Mouse (Mus musculus): Measurements from ENCODE around the gene Isy1. TPM values are rescaled to one million over a fixed set of nuclear protein-coding genes. Genes with fewer than 3 reads are reported as not detected.

The Isy1 gene
- polyA plus RNA-seq, 1 experiment from 2014 or later: 28.4 TPM

DNA sequence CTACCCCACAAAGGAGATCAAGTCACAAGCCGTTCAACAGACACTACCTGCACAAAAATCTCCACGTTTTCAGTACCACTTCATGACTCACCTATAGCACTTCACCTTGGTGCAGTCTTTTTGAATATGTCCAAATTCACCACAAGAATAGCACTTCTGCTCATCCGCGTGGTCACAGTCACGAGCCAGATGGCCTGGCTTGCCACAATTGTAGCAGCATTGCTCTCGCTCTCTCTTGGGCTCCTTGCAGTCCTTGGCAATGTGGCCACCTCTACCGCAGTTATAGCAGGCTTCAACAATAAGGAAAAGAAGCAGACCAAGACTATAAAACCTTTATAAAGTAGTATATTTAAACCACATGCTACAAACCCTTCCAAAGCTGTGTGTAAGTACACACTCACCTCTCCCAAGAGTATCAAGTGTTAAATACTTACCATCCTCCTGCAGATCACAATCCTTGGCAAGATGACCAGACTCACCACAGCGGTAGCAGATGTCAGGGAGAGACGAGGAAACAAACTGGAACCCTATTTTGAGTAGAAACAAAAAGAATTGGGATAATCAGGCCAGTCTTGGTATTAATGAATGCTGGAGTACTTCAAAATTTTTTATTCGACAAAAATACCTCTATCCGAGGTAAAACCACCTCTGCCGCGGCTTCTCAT lies 6.6 kb upstream of the Isy1 start:
- no peak overlapping the region for H3K4me2 ChIP-seq
- ATAC-seq (ENCODE audit: low FRiP score, low read depth): no peak
- 93% methylated on average over 13 of the region's 13 CpGs for WGBS

DNA sequence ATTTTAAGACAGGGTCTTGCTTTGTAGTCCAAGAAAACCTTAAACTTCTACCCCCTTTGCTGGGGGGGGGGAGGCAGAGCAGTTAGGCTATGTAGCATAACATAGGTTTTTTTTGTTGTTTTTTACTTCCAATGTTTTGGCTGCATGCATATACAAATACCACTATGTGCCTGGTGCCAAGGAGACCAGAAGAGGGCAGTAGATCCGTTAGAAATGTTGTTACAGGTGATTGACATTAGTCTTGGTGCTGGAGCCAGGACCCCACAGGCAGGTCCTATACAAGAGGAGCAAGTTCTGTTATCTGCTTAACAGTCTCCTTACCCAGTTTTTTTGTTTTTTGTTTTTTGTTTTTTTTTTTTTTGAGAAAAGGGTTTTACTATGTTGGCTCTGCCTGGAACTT lies 3.7 kb upstream of the Isy1 start:
- WGBS: 24% methylated on average over 1 of the region's 1 CpGs
- peaks cover 39% of the 10 kb centered on the region for H3K36me3 ChIP-seq
- no peaks in the 10 kb centered on the region for H3K27me3 ChIP-seq
- H3K4me1 ChIP-seq (replicated peaks): peaks cover 29% of the 10 kb centered on the region
- no peak overlapping the region for H3K27ac ChIP-seq (replicated peaks)
- no peak overlapping the region for H3K9ac ChIP-seq
- no peak overlapping the region for H3K4me2 ChIP-seq
- ATAC-seq (ENCODE audit: low FRiP score, low read depth): no peak
- H3K4me3 ChIP-seq: no peak overlapping the region
- no peaks in the 10 kb centered on the region for H3K9me3 ChIP-seq

More for the DNA sequence above, 6.6 kb upstream of the Isy1 start:
- Histone ChIP-seq H3K27ac (replicated peaks) (no peak overlapping the region), H3K36me3 (peaks cover 43% of the 10 kb centered on the region), H3K27me3 (no peaks in the 10 kb centered on the region), H3K9me3 (no peaks in the 10 kb centered on the region), H3K4me1 (replicated peaks) (peaks cover 36% of the 10 kb centered on the region), H3K4me3 (no peak overlapping the region), H3K9ac (no peak overlapping the region)

DNA sequence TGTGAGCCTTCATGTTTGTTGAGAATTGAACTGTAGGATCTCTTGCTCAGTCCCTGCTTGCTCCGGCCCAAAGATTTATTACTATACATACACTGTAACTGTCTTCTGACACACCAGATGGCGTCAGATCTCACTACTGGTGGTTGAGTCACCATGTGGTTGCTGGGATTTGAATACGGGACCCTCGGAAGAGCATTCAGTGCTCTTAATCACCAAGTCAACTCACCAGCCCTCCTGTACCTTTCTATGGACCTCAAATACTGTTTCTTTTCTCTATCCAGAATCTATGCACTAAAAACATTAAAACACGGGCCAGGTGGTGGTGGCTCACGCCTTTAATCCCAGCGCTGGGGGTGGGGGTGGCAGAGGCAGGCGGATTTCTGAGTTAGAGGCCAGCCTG lies 3.0 kb upstream of the Isy1 start:
- H3K9me3 ChIP-seq: no peaks in the 10 kb centered on the region
- no peak overlapping the region for H3K4me3 ChIP-seq
- ATAC-seq (ENCODE audit: low FRiP score, low read depth): no peak
- peaks cover 24% of the 10 kb centered on the region for H3K4me1 ChIP-seq (replicated peaks)
- no peak overlapping the region for H3K9ac ChIP-seq
- peaks cover 39% of the 10 kb centered on the region for H3K36me3 ChIP-seq
- H3K4me2 ChIP-seq: no peak overlapping the region
- no peak overlapping the region for H3K27ac ChIP-seq (replicated peaks)
- WGBS: 85% methylated on average over 8 of the region's 8 CpGs
- H3K27me3 ChIP-seq: no peaks in the 10 kb centered on the region

DNA sequence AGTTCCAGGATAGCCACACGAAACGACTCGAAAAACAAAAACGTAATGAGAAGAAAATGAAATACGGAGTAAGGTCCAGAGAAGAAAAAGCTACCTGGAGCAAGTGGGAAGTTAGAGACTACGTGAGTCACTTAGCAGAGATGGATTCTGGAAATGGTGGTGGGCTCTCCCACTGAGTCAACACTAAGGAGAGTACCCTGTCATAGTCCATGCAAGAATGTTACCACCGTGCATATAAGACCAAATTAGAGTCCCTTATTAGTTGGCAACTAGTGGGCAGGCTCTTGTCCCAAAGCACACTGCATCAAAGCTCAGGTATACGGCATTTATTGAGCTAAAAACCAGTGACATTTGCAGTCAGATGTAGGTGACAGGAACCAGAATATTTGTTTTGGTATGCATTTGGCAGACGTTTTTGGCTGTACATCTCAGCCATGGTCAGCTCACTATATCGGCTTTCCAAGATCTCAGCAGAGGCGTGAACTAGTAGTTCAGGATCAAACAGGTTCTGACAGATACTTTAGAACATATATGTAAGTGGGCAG lies 1.3 kb upstream of the Isy1 start:
- H3K36me3 ChIP-seq: peaks cover 39% of the 10 kb centered on the region
- no peaks in the 10 kb centered on the region for H3K9me3 ChIP-seq
- H3K27me3 ChIP-seq: no peaks in the 10 kb centered on the region
- no peak overlapping the region for H3K4me3 ChIP-seq
- WGBS: 66% methylated on average over 11 of the region's 11 CpGs
- H3K4me1 ChIP-seq (replicated peaks): peaks cover 17% of the 10 kb centered on the region
- no peak overlapping the region for H3K9ac ChIP-seq
- H3K4me2 ChIP-seq: peak overlapping the region; percentile 92
- no peak for ATAC-seq (ENCODE audit: low FRiP score, low read depth)
- H3K27ac ChIP-seq (replicated peaks): no peak overlapping the region

DNA sequence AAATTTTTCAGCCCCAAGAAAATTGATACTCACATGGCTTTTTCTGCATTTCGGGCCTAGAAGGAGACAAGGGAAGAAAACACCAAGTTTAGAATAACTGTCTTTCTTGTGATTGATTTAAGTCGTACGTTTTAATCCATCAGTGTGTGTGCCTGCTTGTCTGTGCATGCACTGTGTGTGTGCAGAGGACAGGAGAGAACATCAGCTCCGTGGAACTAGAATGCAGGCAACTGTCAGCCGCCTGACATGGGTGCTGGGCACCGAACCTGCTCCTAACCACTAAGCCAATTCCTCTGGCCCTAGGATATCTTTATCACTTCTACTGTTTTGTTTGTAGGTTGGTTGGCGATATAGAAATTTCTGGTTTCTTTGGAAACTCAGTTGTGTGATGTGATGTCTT lies 2.9 kb downstream of the Isy1 start, which contains the start of gene Gm45140:
TSS of gene Gm45140 (minus strand) at position 101 of the 400 bp plus-strand sequence.
- Histone ChIP-seq H3K36me3 (peaks cover 19% of the 10 kb centered on the region), H3K4me1 (replicated peaks) (peaks cover 17% of the 10 kb centered on the region), H3K4me2 (no peak within 1 kb of the TSS), H3K9ac (no peak within 1 kb of the TSS), H3K9me3 (no peaks in the 10 kb centered on the region), H3K27me3 (no peaks in the 10 kb centered on the region), H3K27ac (replicated peaks) (no peak within 1 kb of the TSS), H3K4me3 (no peak within 1 kb of the TSS)
- 96% methylated on average over 7 of the region's 7 CpGs for WGBS
- ATAC-seq (ENCODE audit: low FRiP score, low read depth): no peak

DNA sequence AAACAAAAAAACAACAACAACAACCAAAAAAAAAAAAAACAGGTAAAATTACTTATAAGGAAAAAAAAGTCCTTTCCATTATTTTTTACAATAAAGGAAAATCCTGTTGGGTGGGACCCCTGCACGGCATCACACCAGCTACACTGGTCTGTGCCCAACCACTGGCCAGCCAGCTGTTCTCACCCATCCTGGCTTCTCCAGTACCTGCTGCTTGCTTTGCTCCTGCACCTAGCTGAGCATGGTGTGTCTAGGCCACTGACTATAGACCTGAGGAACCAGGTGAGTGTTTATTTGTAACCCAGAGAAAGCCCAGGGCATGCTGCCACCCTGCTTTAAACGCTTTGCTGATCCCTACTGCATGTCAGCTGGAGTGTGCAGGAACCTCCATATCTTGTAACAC lies 18.2 kb downstream of the Isy1 start:
- H3K27ac ChIP-seq (replicated peaks): no peak overlapping the region
- no peak overlapping the region for H3K4me2 ChIP-seq
- H3K4me3 ChIP-seq: no peak overlapping the region
- peaks cover 87% of the 10 kb centered on the region for H3K36me3 ChIP-seq
- ATAC-seq (ENCODE audit: low FRiP score, low read depth): no peak
- H3K4me1 ChIP-seq (replicated peaks): no peaks in the 10 kb centered on the region
- 94% methylated on average over 2 of the region's 2 CpGs for WGBS
- no peaks in the 10 kb centered on the region for H3K27me3 ChIP-seq
- no peaks in the 10 kb centered on the region for H3K9me3 ChIP-seq
- no peak overlapping the region for H3K9ac ChIP-seq

DNA sequence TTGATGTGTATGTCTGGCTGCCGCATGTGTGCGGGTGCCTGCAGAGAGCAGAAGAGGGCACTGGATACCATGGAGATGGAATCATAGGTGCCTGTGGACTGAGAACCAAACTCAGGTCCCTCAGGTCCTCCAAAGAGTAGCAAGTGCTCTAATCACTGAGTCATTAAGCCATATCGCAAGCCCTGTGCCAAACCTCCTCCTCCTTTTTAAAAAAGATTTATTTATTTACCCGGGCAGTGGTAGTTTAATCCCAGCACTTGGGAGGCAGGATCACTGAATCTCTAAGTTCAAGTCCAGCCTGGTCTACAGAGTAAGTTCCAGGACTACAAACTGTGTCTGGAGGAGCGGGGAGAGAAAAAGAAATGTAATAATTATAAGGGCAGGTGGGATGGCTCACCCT lies 24.1 kb downstream of the Isy1 start:
- H3K36me3 ChIP-seq: peaks cover 46% of the 10 kb centered on the region
- ATAC-seq (ENCODE audit: low FRiP score, low read depth): no peak
- no peak overlapping the region for H3K4me3 ChIP-seq
- H3K9me3 ChIP-seq: no peaks in the 10 kb centered on the region
- peaks cover 22% of the 10 kb centered on the region for H3K4me1 ChIP-seq (replicated peaks)
- 93% methylated on average over 5 of the region's 5 CpGs for WGBS
- H3K27ac ChIP-seq (replicated peaks): no peak overlapping the region
- H3K4me2 ChIP-seq: no peak overlapping the region
- H3K9ac ChIP-seq: no peak overlapping the region
- no peaks in the 10 kb centered on the region for H3K27me3 ChIP-seq

DNA sequence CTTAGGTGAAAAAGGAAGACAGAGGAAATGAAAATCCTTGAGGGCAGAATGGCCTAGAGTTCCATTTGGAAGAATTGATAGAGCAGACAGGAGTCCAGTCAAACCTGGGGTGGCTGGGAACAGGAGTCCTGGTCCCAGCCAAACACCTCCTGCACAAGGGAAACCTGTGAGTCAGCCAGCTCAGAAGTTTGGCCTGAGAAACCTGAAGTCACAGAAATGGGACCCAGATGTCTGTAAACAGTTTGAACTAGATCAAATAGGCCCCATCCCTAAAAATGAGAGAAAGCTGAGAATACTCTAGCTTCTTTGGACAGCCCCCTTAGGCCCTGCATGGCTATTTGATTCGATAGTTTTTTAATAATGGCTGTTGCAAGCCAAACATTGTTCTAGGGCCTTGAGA lies 25.9 kb downstream of the Isy1 start:
- Histone ChIP-seq H3K4me1 (replicated peaks) (peaks cover 25% of the 10 kb centered on the region), H3K4me2 (peak overlapping the region; percentile 89), H3K27ac (replicated peaks) (no peak overlapping the region), H3K9ac (no peak overlapping the region), H3K27me3 (no peaks in the 10 kb centered on the region), H3K4me3 (no peak overlapping the region), H3K9me3 (no peaks in the 10 kb centered on the region), H3K36me3 (peaks cover 28% of the 10 kb centered on the region)
- no peak for ATAC-seq (ENCODE audit: low FRiP score, low read depth)
- whole genome bisulfite sequencing: 87% methylated on average over 1 of the region's 1 CpGs

DNA sequence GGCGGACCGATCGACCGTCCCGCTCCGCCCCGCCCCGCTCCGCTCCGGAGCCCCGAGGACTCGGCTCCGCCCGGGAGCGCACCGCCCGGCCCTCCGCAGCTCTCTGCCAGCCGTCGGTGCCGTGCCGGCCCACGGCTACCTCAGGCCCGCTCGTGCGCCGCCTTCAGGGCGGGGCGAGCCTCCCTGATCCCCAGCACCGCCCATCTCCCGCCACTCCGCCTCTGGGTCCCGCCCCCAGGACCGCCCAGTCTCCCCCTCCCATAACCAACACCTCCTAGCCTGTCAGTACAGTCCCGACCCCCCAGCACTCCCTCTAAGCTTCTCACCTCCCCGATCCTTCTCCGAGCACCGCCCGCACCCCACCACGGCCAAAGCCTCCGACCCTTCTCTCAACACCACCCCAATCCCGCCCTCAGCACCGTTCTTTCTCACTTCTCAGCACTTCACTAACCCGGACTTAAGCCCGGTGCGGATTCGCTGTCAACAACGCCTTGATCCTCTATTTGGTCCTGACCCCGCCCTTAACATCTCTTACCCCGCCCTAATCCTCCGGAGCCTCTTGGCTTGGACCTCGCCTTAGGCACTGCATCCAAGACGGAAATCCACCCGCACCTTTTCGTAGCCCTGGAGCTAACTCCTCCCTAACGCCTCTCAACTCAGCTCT lies 26.8 kb downstream of the Isy1 start, which contains the start of gene Rab43:
TSS of gene Rab43 (minus strand) at position 490 of the 664 bp plus-strand sequence.
- Histone ChIP-seq H3K36me3 (peaks cover 20% of the 10 kb centered on the region), H3K27me3 (no peaks in the 10 kb centered on the region), H3K27ac (replicated peaks) (peak within 1 kb of the TSS; percentile 66), H3K9ac (peak within 1 kb of the TSS; percentile 72), H3K9me3 (no peaks in the 10 kb centered on the region), H3K4me2 (peak within 1 kb of the TSS; percentile 89), H3K4me1 (replicated peaks) (peaks cover 25% of the 10 kb centered on the region), H3K4me3 (peak within 1 kb of the TSS; percentile 54)
- 1% methylated on average over 47 of the region's 56 CpGs for WGBS
- ATAC-seq (ENCODE audit: low FRiP score, low read depth): peak; percentile 97

DNA sequence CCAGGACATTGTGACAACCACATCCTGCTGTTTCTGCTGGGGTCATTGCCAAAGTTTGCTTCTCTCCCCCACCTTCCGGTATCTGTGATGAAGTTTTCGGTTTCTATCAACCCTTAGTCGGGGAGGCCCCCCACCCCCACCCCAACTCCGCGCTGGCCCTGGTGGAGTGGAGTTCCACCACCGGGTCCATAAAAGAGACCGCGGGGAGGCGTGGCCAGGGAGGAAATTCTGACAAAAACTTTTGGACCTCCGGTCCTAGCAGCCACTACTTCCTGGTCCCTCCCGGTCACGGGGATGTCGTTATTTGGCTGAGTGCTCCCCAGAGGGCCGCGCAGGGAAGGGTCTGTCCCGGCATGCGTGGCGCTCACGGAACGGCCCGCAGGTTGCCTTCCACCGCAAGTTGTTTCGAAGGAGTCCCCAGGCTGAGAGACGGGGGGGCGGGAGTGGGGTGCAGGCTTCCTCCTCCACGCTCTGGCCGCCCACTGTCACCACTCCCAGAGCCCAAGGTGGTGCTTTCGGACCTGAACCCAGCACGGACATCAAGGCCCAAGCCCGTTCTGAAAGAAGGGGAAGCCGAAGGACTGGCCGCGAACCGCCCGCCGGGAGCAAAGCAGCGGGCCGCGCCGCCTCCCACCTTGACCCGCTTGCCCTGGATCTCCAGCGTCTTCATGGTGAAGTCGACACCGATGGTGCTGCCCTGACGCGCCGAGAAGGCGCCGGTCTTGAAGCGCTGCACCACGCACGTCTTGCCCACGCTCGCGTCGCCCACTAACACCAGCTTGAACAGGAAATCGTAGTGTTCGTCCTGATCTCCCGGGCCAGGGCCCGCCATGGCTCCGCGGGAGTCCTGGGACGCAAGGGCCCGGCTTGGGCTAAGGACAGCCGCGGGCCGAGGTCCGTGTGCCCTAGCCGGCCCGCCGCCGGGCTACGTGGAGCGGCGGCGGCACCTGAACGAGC lies 27.6 kb downstream of the Isy1 start:
- Histone ChIP-seq H3K36me3 (peaks cover 13% of the 10 kb centered on the region), H3K4me1 (replicated peaks) (peaks cover 25% of the 10 kb centered on the region), H3K27me3 (no peaks in the 10 kb centered on the region), H3K4me3 (peak overlapping the region; percentile 54), H3K9ac (peak overlapping the region; percentile 72), H3K27ac (replicated peaks) (peak overlapping the region; percentile 66), H3K9me3 (no peaks in the 10 kb centered on the region), H3K4me2 (peak overlapping the region; percentile 89)
- peak; percentile 75 for ATAC-seq (ENCODE audit: low FRiP score, low read depth)
- WGBS: under 1% methylated on average over 77 of the region's 77 CpGs

DNA sequence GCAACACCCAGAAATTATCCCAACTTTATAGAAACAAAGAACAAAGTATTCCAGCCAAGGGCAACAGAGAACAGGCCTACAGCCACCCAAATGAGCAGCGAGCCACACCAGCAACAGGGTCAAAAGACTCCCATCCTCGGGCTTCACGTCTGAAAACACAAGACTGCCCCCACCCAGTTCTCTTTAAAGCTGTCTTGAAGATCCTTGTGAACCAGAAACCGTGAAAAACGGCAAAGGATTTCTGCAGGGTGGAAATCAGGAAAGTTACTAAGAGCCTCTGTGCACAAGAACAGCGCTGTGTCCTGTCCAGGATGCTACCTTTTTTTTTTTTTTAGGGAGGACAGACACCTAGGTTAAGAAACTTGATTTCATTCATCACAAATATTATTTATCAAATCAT lies 28.3 kb downstream of the Isy1 start:
- Histone ChIP-seq H3K36me3 (peaks cover 7% of the 10 kb centered on the region), H3K4me3 (peak overlapping the region; percentile 54), H3K27me3 (no peaks in the 10 kb centered on the region), H3K9me3 (no peaks in the 10 kb centered on the region), H3K4me2 (peak overlapping the region; percentile 89), H3K9ac (0 out of 2 replicates have a peak overlapping the region, but pooled peaks have one; percentile 6), H3K27ac (replicated peaks) (no peak overlapping the region), H3K4me1 (replicated peaks) (peaks cover 25% of the 10 kb centered on the region)
- WGBS: 39% methylated on average over 6 of the region's 6 CpGs
- ATAC-seq (ENCODE audit: low FRiP score, low read depth): no peak
